Mouse (Mus musculus): Measurements from ENCODE around the gene Tsc22d4. TPM values are rescaled to one million over a fixed set of nuclear protein-coding genes. Genes with fewer than 3 reads are reported as not detected.

The Tsc22d4 gene
- total RNA-seq, 2 experiments from 2014 or later: 160 to 174 TPM

DNA sequence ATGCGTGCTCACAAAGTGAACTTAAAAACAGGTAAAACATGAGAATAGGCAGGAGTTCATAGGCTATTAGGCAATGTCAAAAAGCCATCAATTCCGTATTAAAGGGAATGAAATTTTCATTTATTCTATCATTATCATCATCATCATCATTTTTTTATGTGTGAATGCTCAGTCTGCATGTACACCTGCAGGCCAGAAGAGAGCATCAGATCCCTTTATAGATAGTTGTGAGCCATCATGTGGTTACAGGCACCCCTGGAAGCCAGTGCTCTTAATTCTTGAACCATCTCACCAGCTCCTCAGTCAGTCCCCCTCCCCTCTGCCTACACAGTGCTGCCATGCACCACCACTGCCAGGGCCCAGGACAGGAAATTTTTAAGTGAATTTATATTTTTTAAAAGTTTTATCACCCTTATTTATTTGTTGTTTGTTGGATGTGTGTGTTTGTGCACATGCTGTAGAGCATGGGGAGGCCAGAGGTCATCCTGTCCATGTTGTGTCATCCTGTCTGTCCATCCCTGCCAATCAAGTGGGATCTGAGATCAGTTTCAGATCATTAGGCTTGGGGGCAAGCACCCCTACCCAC lies 43.5 kb downstream of the Tsc22d4 start:
- no peak for TF ChIP-seq CTCF (conservative IDR thresholded peaks at IDR 0.05)
- Histone ChIP-seq H3K4me3 (no peak overlapping the region), H3K27ac (no peak overlapping the region)
- no peak for DNase-seq (ENCODE audit: low spot score in 2 of 2)

DNA sequence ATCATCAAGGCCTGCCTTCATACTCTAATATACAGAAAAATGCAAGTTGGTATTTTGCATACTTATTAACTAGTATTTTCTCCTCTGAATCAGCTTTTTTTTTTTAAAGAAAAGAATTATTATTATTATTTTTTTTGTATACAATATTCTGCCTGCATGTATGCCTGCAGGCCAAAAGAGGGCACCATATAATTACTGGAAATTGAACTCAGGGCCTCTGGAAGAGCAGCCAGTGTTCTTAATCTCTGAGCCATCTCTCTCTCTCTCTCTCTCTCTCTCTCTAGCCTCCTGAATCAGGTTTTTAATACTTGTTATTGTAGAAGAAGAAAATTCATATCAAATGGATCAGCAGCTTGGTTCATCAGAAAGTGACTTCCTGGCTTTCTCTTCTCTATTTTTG lies 46.0 kb downstream of the Tsc22d4 start:
- DNase-seq (ENCODE audit: low spot score in 2 of 2): no peak
- H3K4me3 ChIP-seq: no peak overlapping the region
- H3K27ac ChIP-seq: no peak overlapping the region
- peak; percentile 76 for TF ChIP-seq CTCF (conservative IDR thresholded peaks at IDR 0.05)

DNA sequence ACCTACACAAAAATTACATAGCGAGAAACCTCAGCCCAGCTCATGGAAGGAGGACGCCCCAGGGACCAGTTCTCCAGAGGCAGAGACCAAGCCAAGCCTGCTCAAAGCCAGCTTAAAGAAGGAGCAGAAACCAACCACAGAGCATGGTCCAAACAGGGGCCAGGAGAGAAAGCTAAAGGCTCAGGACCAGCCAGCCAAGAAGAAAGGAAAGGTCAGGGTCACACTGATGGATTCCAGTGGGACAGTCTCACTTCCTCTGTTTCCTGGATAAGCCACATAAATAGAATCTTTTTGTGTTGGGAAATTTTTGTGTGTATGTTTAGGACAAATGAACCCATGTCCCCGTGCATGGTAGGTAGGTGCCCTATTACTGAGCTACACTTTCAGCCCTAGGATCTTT lies 51.1 kb downstream of the Tsc22d4 start:
- DNase-seq (ENCODE audit: low spot score in 2 of 2): no peak
- TF ChIP-seq CTCF (conservative IDR thresholded peaks at IDR 0.05): no peak
- no peak overlapping the region for H3K4me3 ChIP-seq
- no peak overlapping the region for H3K27ac ChIP-seq

DNA sequence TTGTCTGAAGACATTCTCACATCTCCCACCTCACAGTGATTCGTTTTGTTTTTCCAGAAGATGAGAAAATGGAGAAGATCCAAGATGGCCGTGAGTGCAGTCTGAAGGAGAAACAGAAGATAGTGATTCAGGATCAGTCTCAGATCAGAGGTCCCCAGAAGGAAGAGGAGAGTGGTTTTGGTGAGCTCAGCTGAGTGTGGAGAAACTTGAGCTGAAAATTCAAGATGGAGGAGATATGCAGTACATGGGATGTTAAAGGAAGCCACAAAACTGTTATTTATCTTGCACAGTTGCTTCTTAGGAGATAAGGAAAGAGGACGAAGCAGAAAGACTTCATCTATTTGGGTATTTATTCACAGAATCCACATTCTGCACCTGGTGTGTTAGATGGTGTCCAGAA lies 55.4 kb downstream of the Tsc22d4 start:
- H3K4me3 ChIP-seq: no peak overlapping the region
- no peak for TF ChIP-seq CTCF (conservative IDR thresholded peaks at IDR 0.05)
- no peak overlapping the region for H3K27ac ChIP-seq
- DNase-seq (ENCODE audit: low spot score in 2 of 2): no peak

DNA sequence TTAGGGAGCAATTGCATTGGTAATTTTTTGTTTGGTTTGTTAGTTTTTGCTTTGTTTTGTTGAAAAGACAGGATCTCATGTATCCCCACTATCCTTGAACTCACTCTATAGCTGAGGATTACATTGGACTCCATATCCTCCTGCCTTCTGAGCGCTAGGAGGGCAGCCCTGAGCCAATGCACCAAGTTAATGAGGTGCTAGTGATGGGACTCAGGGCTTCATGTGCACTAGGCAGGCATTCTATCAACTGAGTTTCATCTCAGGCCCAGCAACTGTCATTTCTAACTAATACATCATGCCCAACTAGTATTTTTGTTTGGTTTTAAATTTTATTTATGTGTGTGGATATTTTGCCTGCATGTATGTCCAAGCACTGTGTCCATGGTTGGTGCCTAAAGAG lies 60.6 kb downstream of the Tsc22d4 start:
- Histone ChIP-seq H3K27ac (no peak overlapping the region), H3K4me3 (no peak overlapping the region)
- DNase-seq (ENCODE audit: low spot score in 2 of 2): no peak
- TF ChIP-seq CTCF (conservative IDR thresholded peaks at IDR 0.05): no peak

DNA sequence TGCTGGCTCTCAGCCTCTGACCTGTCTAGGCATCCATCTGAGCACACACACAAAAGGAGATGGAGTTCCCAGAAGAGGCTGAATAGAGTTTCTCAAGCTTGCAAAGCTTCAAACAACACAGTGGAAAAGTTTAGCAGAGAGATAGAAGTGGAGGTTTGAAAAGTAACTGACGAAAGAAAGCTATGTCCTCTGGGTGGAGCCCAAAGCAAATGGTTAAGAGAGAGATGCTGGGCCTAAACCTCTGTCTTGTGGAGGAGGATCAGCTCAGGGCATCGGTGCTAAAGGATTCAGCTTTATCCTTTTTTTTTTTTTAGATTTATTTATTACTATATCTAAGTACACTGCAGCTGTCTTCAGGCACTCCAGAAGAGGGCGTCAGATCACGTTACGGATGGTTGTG lies 62.8 kb downstream of the Tsc22d4 start:
- no peak for DNase-seq (ENCODE audit: low spot score in 2 of 2)
- H3K4me3 ChIP-seq: no peak overlapping the region
- no peak for TF ChIP-seq CTCF (conservative IDR thresholded peaks at IDR 0.05)
- no peak overlapping the region for H3K27ac ChIP-seq

DNA sequence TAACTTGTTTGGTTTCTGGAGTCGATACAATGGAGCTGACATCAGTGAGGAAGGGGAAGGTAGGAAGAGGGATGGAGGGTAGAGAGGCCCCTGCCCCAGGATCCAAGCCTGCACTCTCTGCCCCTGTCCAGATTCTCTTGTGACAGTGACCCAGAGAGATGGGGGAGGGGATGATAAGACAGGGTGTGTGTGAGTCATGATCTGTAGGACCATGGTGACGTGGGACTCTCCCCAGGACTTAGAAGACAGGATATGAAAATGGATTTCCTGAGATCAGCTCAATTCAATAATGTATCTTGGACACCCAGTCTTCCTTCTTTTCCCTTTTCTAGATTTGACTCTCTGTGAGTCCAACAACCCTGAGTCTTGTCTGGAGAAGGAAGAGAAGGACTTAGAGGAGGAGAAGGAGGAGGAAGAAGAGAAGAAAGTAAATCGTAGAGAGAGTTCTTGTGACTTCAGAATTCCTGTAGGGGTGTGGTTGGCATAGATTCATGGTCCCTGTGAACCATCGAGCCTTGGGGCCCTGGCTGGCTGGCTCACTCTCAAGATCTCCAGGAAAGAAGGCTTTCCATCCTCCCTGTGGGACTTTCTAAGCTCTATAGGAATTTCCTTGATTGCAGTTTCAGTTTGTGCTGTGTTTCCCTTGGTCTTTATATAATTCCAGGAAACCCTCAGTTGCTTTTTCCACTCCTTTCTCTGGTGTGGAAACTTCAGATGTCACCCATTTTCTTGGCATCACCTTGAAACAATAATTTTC lies 72.1 kb downstream of the Tsc22d4 start:
- Histone ChIP-seq H3K27ac (no peak overlapping the region), H3K4me3 (no peak overlapping the region)
- DNase-seq (ENCODE audit: low spot score in 2 of 2): no peak
- TF ChIP-seq CTCF (conservative IDR thresholded peaks at IDR 0.05): no peak

Other genes with a start within 250 kb of the Tsc22d4 start
- gene Pop7, start 243.2 kb upstream of the Tsc22d4 start, total RNA-seq (2021): 10 to 100 TPM; 33.8 to 35.1 TPM
- gene Gigyf1, start 227.2 kb upstream of the Tsc22d4 start, total RNA-seq (2021): 10 to 100 TPM; 61.9 to 63.5 TPM
- not detected for gene Epo, start 212.5 kb upstream of the Tsc22d4 start, total RNA-seq (2021)
- gene Gnb2, start 212.2 kb upstream of the Tsc22d4 start, total RNA-seq (2021): 100 to 1,000 TPM; 600 to 607 TPM
- gene Actl6b, start 192.2 kb upstream of the Tsc22d4 start, total RNA-seq (2021): 100 to 1,000 TPM; 138 to 142 TPM
- 10 to 100 TPM; 16.7 to 20.2 TPM for gene Tfr2, start 175.9 kb upstream of the Tsc22d4 start, total RNA-seq (2021)
- 10 to 100 TPM; 26.2 to 29.3 TPM for gene Mospd3, start 144.7 kb upstream of the Tsc22d4 start, total RNA-seq (2021)
- 1 to 10 TPM; 6.1 to 8.4 TPM for gene Pcolce, start 131.9 kb upstream of the Tsc22d4 start, total RNA-seq (2021)
- gene Fbxo24, start 116.7 kb upstream of the Tsc22d4 start, total RNA-seq (2021): under 1 TPM in 1 of 2 experiments, not detected in 1; 0.56 TPM
- gene Lrch4, start 116.6 kb upstream of the Tsc22d4 start, total RNA-seq (2021): 10 to 100 TPM; 25.4 to 28.1 TPM
- 10 to 100 TPM; 15.5 to 19.7 TPM for gene Gm20605, start 116.6 kb upstream of the Tsc22d4 start, total RNA-seq (2021)
- 10 to 100 TPM in 1 of 2 experiments, 1 to 10 TPM in 1; 8.4 to 16.4 TPM for gene Sap25, start 104.4 kb upstream of the Tsc22d4 start, total RNA-seq (2021)
- gene Irs3, start 100.0 kb upstream of the Tsc22d4 start, total RNA-seq (2021): under 1 TPM in 1 of 2 experiments, not detected in 1; 0.15 TPM
- 10 to 100 TPM; 64.1 to 67.3 TPM for gene Agfg2, start 61.0 kb upstream of the Tsc22d4 start, total RNA-seq (2021)
- 10 to 100 TPM; 70.4 to 72.5 TPM for gene Nyap1, start 4.1 kb upstream of the Tsc22d4 start, total RNA-seq (2021)
- gene Ppp1r35, start 33.1 kb downstream of the Tsc22d4 start, total RNA-seq (2021): 10 to 100 TPM; 19.8 to 25.4 TPM
- gene Mepce, start 41.9 kb downstream of the Tsc22d4 start, total RNA-seq (2021): 10 to 100 TPM; 43.6 to 49.2 TPM
- 1 to 10 TPM; 5.7 to 8.1 TPM for gene Zcwpw1, start 42.1 kb downstream of the Tsc22d4 start, total RNA-seq (2021)
- gene Pilra, start 90.6 kb downstream of the Tsc22d4 start, total RNA-seq (2021): 1 to 10 TPM in 1 of 2 experiments, under 1 TPM in 1; 0.54 to 1.1 TPM
- gene Pilrb1, start 112.4 kb downstream of the Tsc22d4 start, total RNA-seq (2021): not detected
- not detected for gene Pilrb2, start 126.1 kb downstream of the Tsc22d4 start, total RNA-seq (2021)
- under 1 TPM; 0.22 to 0.23 TPM for gene Cyp3a13, start 175.9 kb downstream of the Tsc22d4 start, total RNA-seq (2021)
- 10 to 100 TPM; 23.1 to 24.3 TPM for gene Gjc3, start 217.4 kb downstream of the Tsc22d4 start, total RNA-seq (2021)
- gene Azgp1, start 235.8 kb downstream of the Tsc22d4 start, total RNA-seq (2021): not detected